Mouse (Mus musculus): ENCODE measurements around the gene Kcnmb3. TPM values are rescaled to one million over a fixed set of nuclear protein-coding genes. Genes with fewer than 3 reads are reported as not detected.

Gene Kcnmb3
- polyA plus RNA-seq, 1 experiment from 2014 or later, result 0.10 TPM

- H3K36me3 ChIP-seq (ENCODE audit: control insufficient read depth, insufficient read depth, low read length), result no peaks in the 10 kb centered on the region
- WGBS, result 66% methylated on average over 4 of the region's 4 CpGs
- peaks cover 4% of the 10 kb centered on the region; the same call in 1 of the 2 replicates for H3K4me1 ChIP-seq (ENCODE audit: control insufficient read depth, insufficient read depth, low read length)
- no peak overlapping the region for H3K4me3 ChIP-seq (ENCODE audit: low read depth, low read length)
- H3K9ac ChIP-seq (ENCODE audit: low read depth, low read length), result no peak overlapping the region
- H3K9me3 ChIP-seq (replicated peaks; ENCODE audit: control insufficient read depth, low read length, poor library complexity, severe bottlenecking), result no peaks in the 10 kb centered on the region
- H3K27me3 ChIP-seq (ENCODE audit: control insufficient read depth, insufficient read depth, low read depth, low read length), result no peaks in the 10 kb centered on the region
- H3K4me2 ChIP-seq (ENCODE audit: low read length), result no peak overlapping the region
- H3K27ac ChIP-seq (ENCODE audit: low read length), result no peak overlapping the region
- ATAC-seq, result no peak
Measured at GRCm38 (mm10) chr3:32428921-32429320, 63.1 kb downstream of the Kcnmb3 start.

GRCm38 (mm10) chr3:32428361-32428760 is 63.7 kb downstream of the Kcnmb3 start:
- Histone ChIP-seq H3K4me2 (ENCODE audit: low read length) (no peak overlapping the region), H3K36me3 (ENCODE audit: control insufficient read depth, insufficient read depth, low read length) (no peaks in the 10 kb centered on the region), H3K4me1 (ENCODE audit: control insufficient read depth, insufficient read depth, low read length) (peaks cover 4% of the 10 kb centered on the region; the same call in 1 of the 2 replicates), H3K9me3 (replicated peaks; ENCODE audit: control insufficient read depth, low read length, poor library complexity, severe bottlenecking) (no peaks in the 10 kb centered on the region), H3K9ac (ENCODE audit: low read depth, low read length) (no peak overlapping the region), H3K4me3 (ENCODE audit: low read depth, low read length) (no peak overlapping the region), H3K27me3 (ENCODE audit: control insufficient read depth, insufficient read depth, low read depth, low read length) (no peaks in the 10 kb centered on the region), H3K27ac (ENCODE audit: low read length) (no peak overlapping the region)
- 92% methylated on average over 3 of the region's 3 CpGs for WGBS
- no peak for ATAC-seq

- H3K27ac ChIP-seq (ENCODE audit: low read length), result no peak overlapping the region
- no peak for ATAC-seq
Measured at GRCm38 (mm10) chr3:32427695-32428094, 64.3 kb downstream of the Kcnmb3 start.

More at GRCm38 (mm10) chr3:32427695-32428094, 64.3 kb downstream of the Kcnmb3 start:
- Histone ChIP-seq H3K9ac (ENCODE audit: low read depth, low read length) (no peak overlapping the region), H3K4me3 (ENCODE audit: low read depth, low read length) (no peak overlapping the region), H3K4me1 (ENCODE audit: control insufficient read depth, insufficient read depth, low read length) (peaks cover 4% of the 10 kb centered on the region; the same call in 1 of the 2 replicates), H3K4me2 (ENCODE audit: low read length) (no peak overlapping the region), H3K27me3 (ENCODE audit: control insufficient read depth, insufficient read depth, low read depth, low read length) (no peaks in the 10 kb centered on the region), H3K9me3 (replicated peaks; ENCODE audit: control insufficient read depth, low read length, poor library complexity, severe bottlenecking) (no peaks in the 10 kb centered on the region), H3K36me3 (ENCODE audit: control insufficient read depth, insufficient read depth, low read length) (no peaks in the 10 kb centered on the region)
- WGBS, result 77% methylated on average over 4 of the region's 4 CpGs

Other genes starting within 250 kb of the Kcnmb3 start
- 6.3 and 6.5 TPM in 2 replicates for gene Zmat3, start 126.2 kb downstream of the Kcnmb3 start, polyA plus RNA-seq (2015; fragmentation: Nextera tagmentation; extraction: Ambion mirVana)
- 12.8 and 16.5 TPM in 2 replicates for gene Pik3ca, start 94.6 kb downstream of the Kcnmb3 start, polyA plus RNA-seq (2015; fragmentation: Nextera tagmentation; extraction: Ambion mirVana)
- 36.6 and 41.7 TPM in 2 replicates for gene Zfp639, start 18.0 kb upstream of the Kcnmb3 start, polyA plus RNA-seq (2015; fragmentation: Nextera tagmentation; extraction: Ambion mirVana)
- gene Mfn1, start 37.2 kb upstream of the Kcnmb3 start, polyA plus RNA-seq (2015; fragmentation: Nextera tagmentation; extraction: Ambion mirVana), result 41.7 and 43.5 TPM in 2 replicates
- gene Gnb4, start 124.4 kb upstream of the Kcnmb3 start, polyA plus RNA-seq (2015; fragmentation: Nextera tagmentation; extraction: Ambion mirVana), result 102 and 105 TPM in 2 replicates
- 51.6 and 66.6 TPM in 2 replicates for gene Actl6a, start 214.1 kb upstream of the Kcnmb3 start, polyA plus RNA-seq (2015; fragmentation: Nextera tagmentation; extraction: Ambion mirVana)
- gene Ndufb5, start 244.8 kb upstream of the Kcnmb3 start, polyA plus RNA-seq (2015; fragmentation: Nextera tagmentation; extraction: Ambion mirVana), result 297 and 301 TPM in 2 replicates
- 23.7 and 26.9 TPM in 2 replicates for gene Mrpl47, start 245.4 kb upstream of the Kcnmb3 start, polyA plus RNA-seq (2015; fragmentation: Nextera tagmentation; extraction: Ambion mirVana)

Measured in midbrain, embryonic 16.5 days (tissue).